Mouse (Mus musculus) left cerebral cortex, adult 2 months (tissue): ENCODE data around the gene Tpst1. TPM values are rescaled to one million over a fixed set of nuclear protein-coding genes. Genes with fewer than 3 reads are reported as not detected.

ENCODE experiments used
- DNase-seq, 2 experiments: peaks; one replicate each; pipeline ENCODE4 v3.0.0; 2021 to 2022; ENCODE audit warnings: low spot score in 2 of 2, mixed read lengths in 1 of 2; ENCODE audit errors: extremely low spot score in 1 of 2
- H3K27ac ChIP-seq: fragments of 200-600 bp; 2 replicates; pipeline ENCODE4 v1.8.1; 2022
- H3K4me3 ChIP-seq: fragments of 200-600 bp; 2 replicates; pipeline ENCODE4 v1.8.1; 2022
- CTCF ChIP-seq: fragments of 200-600 bp; IDR thresholded peaks from 2 replicates; pipeline ENCODE4 v1.8.1; 2022; ENCODE audit warnings: antibody characterized with exemption, mild to moderate bottlenecking, moderate library complexity
- intact Hi-C: fragments of 180-260 bp; cut with DNase I; formaldehyde crosslinking; loops from one replicate; pipeline ENCODE4 v1.15.1; 2025
- total RNA-seq, 2 experiments: library from RNA; stranded (reverse); gene quantifications; 2 replicates each; pipeline ENCODE4 v1.2.3; 2021

The Tpst1 gene
- total RNA-seq, 2 experiments from 2014 or later, result 34.0 to 34.1 TPM

DNA sequence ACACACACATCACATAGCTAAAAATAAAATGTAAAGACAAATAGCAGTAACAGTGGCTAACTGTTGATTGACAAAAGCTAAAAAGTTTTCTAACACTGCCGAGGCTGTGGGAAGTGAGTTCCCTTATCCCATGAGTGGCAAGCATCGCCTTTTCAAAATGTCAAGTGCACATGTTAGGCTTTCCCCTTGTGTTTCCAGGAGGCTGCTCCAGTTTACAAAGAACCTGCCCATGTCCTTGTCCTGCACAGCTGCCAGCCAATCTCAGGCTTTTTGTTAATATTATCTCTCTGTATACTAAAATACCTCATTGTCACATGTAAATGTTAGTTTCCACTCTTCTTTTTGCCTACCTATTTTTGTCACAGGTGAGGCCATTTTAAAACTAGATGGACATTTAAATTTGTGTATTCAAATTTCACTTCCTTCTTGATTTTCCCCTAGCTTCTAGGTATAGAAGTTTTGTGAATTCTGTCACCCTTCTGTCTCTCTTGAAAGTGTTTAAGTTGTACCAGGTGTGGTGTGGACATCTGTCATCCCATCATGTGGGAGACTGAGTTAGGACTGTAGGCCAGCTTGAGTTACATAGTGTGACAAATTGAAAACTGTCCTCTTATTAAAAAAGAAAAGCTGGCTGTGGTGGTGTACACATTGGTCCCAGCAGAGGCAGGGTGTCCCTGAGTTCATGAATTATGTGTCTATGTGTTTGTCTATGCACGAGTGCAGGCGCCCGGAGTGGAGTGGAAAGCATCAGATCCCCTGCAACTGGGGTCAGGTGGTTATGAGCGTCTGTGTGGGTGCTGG is 108.8 kb downstream of the Tpst1 start:
- intact Hi-C loops, result no loop called here

DNA sequence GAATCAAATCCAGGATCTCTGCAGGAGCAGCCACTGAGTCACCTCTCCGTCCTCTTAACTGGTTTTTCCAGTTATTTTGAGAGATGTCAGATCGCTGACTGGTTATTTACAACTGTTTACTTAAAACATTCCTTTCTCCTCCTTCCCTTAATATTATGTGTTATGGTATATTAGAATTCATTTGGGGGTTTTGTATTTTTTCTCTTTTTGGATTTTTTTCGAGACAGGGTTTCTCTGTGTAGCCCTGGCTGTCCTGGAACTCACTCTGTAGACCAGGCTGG is 109.4 kb downstream of the Tpst1 start:
- intact Hi-C loops, result no loop called here
- Histone ChIP-seq H3K4me3 (no peak overlapping the region), H3K27ac (no peak overlapping the region)
- no peak for DNase-seq
- no peak for TF ChIP-seq CTCF

More for the DNA sequence above, 108.8 kb downstream of the Tpst1 start:
- no peak for DNase-seq
- H3K4me3 ChIP-seq, result no peak overlapping the region
- no peak overlapping the region for H3K27ac ChIP-seq
- no peak for TF ChIP-seq CTCF

DNA sequence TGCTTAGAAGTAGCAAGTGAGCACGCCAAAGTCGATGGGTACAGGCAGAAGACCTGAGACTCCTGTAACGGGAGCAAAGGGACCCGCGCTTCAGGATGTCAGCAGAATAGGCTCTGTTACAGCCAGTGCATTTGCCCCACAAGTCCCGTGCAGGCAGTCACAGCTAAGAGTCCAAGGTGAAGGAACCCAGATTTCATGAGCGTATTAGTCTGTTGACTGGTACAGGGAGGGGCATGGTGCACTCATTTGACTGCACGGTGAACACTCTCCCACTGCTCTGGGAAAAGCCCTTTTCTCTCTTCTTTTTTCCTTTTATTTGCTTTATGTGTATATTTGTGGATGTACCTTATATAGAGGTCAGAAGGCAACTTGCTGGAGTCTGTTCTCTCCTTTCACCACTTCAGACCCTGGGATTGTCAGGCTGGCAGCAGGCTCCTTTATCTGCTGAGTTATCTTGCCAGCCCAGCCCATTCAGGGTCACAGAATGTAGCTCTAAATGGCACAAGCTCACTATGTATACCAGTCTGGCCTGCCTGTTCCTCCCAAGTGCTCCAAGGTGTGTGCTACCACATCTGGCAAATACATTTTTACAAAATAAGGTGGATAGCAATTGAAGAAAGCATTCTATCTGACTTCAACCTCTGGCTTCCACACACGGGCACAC is 111.2 kb downstream of the Tpst1 start:
- intact Hi-C loops, result no loop called here
- H3K27ac ChIP-seq, result no peak overlapping the region
- no peak overlapping the region for H3K4me3 ChIP-seq
- no peak for DNase-seq
- TF ChIP-seq CTCF, result no peak

GRCm38 (mm10) chr5:130185312-130185711 is 112.2 kb downstream of the Tpst1 start:
- intact Hi-C loops, result no loop called here
- Histone ChIP-seq H3K27ac (no peak overlapping the region), H3K4me3 (no peak overlapping the region)
- no peak for DNase-seq
- no peak for TF ChIP-seq CTCF

Other genes with a start within 250 kb of the Tpst1 start
- 10 to 100 TPM; 20.2 to 20.8 TPM for gene Sumf2, start 226.3 kb upstream of the Tpst1 start, total RNA-seq
- 100 to 1,000 TPM; 429 to 443 TPM for gene Chchd2, start 185.9 kb upstream of the Tpst1 start, total RNA-seq
- gene Zbed5, start 177.6 kb upstream of the Tpst1 start, total RNA-seq, result 1 to 10 TPM; 4.9 to 6.2 TPM
- gene Phkg1, start 174.8 kb upstream of the Tpst1 start, total RNA-seq, result 10 to 100 TPM; 14.5 to 16.8 TPM
- gene Nupr1l, start 164.8 kb upstream of the Tpst1 start, total RNA-seq, result 1 to 10 TPM in 1 of 2 experiments, under 1 TPM in 1; 0.61 to 3.1 TPM
- gene Vkorc1l1, start 131.4 kb upstream of the Tpst1 start, total RNA-seq, result 10 to 100 TPM; 43.9 to 48.6 TPM
- gene Gusb, start 70.3 kb upstream of the Tpst1 start, total RNA-seq, result 10 to 100 TPM; 10.3 to 12.2 TPM
- gene Asl, start 44.1 kb upstream of the Tpst1 start, total RNA-seq, result 10 to 100 TPM; 15.7 to 23.5 TPM
- 10 to 100 TPM; 30.2 to 30.8 TPM for gene Crcp, start 44.0 kb upstream of the Tpst1 start, total RNA-seq
- gene Kctd7, start 71.5 kb downstream of the Tpst1 start, total RNA-seq, result 10 to 100 TPM; 13.2 to 13.8 TPM
- 10 to 100 TPM; 59.2 to 66.9 TPM for gene Rabgef1, start 98.5 kb downstream of the Tpst1 start, total RNA-seq
- 10 to 100 TPM; 37.9 to 39.1 TPM for gene Tmem248, start 143.8 kb downstream of the Tpst1 start, total RNA-seq
- 10 to 100 TPM; 83.8 to 90.4 TPM for gene Sbds, start 182.2 kb downstream of the Tpst1 start, total RNA-seq
- 10 to 100 TPM; 15.4 to 16.1 TPM for gene Tyw1, start 182.3 kb downstream of the Tpst1 start, total RNA-seq